Mouse (Mus musculus): ENCODE data around the gene Atg2a. TPM values are rescaled to one million over a fixed set of nuclear protein-coding genes. Genes with fewer than 3 reads are reported as not detected.

Gene Atg2a
- total and polyA plus RNA-seq, 3 experiments = 2.8 to 13.9 (median 9.5) TPM

DNA sequence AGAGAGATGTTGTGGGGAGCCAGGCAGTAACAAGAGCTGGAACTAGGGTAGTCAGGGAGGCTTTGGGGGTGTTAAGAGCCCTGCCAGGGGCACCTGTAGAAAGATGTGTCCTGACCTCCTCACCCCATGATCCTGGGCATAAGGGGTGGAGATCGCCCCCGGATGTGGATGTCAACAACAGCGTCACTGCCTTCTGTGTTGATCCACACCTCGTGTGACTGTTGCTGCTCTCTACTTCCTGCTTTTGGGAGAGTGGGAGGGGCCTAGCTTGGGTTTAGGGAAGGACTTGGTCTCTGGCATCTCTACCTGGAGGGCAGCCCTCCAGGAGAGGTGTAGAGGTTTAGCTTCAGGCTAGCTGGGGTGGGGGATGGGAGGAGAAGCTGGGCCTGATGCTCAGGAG lies 813 bp downstream of the Atg2a start (continued):
- peak; percentile 95 for TF ChIP-seq MAX (IDR thresholded peaks at IDR 0.05; ENCODE audit: low read length)

DNA sequence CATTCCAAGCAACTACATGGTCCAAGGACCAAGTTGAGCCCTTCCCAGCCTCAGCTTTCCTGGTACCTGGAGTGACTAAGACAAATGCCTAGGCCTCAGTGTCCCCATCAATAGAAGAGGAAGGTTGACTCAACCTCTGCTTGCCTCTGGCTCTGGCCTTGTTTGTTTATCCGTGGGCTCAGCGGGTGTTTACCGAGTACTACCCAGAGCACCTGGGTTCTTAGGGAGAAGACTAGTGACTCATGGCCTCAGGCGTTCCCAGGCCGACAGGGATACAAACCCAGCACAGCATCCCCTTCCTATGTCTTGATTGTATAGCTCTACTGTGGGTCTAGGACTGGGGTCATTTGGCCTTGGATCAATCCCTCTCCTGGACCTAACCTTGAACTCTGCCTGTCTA lies 1.8 kb downstream of the Atg2a start:
- dilution Hi-C loops (cut with MboI; ENCODE audit: extremely low pct_ligation_motif_present, extremely low pct_unique_long_range_greater_than_20kb, low sequenced_read_pairs) = no loop called here
- peaks cover 35 to 49% of the 10 kb centered on the region in 2 experiments for H3K36me3 ChIP-seq (replicated peaks in 1 of 2; ENCODE audit: control insufficient read depth in 1 of 2, insufficient read depth in 1 of 2, low read length in 1 of 2)
- in situ Hi-C loops (cut with MboI; ENCODE audit: low pct_ligation_motif_present, low pct_unique_long_range_greater_than_20kb, low sequenced_read_pairs) = no loop called here

GRCm38 (mm10) chr19:6245806-6246205 lies 4.3 kb downstream of the Atg2a start:
- DNase-seq (ENCODE audit: extremely low read depth) = no peak
- Histone ChIP-seq H3K9me3 (replicated peaks; ENCODE audit: low read length) (no peaks in the 10 kb centered on the region), H3K4me1 (ENCODE audit: control insufficient read depth in 1 of 2, insufficient read depth in 2 of 2) (peaks cover 3 to 13% of the 10 kb centered on the region in 2 experiments; a peak in 3 of 4 replicates), H3K4me2 (ENCODE audit: insufficient read depth, low read depth, poor library complexity, severe bottlenecking) (no peak overlapping the region), H3K4me3 (replicated peaks in 1 of 3; ENCODE audit: low read depth in 2 of 3, low read length in 2 of 3, poor library complexity in 1 of 3) (no peak overlapping the region), H3K79me2 (replicated peaks; ENCODE audit: control insufficient read depth, extremely low read depth, insufficient read depth, poor library complexity, severe bottlenecking) (peaks cover 10% of the 10 kb centered on the region; the same call in 1 of the 2 replicates), H3K27me3 (replicated peaks) (no peaks in the 10 kb centered on the region), H3K9ac (ENCODE audit: insufficient read depth, low read depth) (no peak overlapping the region), H3K27ac (ENCODE audit: insufficient read depth, low read depth) (no peak overlapping the region), H3K36me3 (replicated peaks in 1 of 2; ENCODE audit: control insufficient read depth in 1 of 2, insufficient read depth in 1 of 2, low read length in 1 of 2) (peaks cover 58 to 68% of the 10 kb centered on the region in 2 experiments)
- TF ChIP-seq TCF12 (IDR thresholded peaks at IDR 0.05; ENCODE audit: low read depth, low read length) (no peak), NELFE (IDR thresholded peaks at IDR 0.05; ENCODE audit: low read depth, low read length) (no peak), KAT2A (IDR thresholded peaks at IDR 0.05; ENCODE audit: insufficient replicate concordance, low read length) (no peak), ELF1 (IDR thresholded peaks at IDR 0.05; ENCODE audit: low read depth, low read length) (no peak), MEF2A (IDR thresholded peaks at IDR 0.05; ENCODE audit: borderline replicate concordance, low read depth, low read length) (no peak), JUND (conservative IDR thresholded peaks at IDR 0.05; ENCODE audit: low read depth, low read length) (no peak), PAX5 (IDR thresholded peaks at IDR 0.05; ENCODE audit: low read length) (no peak), ZKSCAN1 (IDR thresholded peaks at IDR 0.05; ENCODE audit: borderline replicate concordance, low read depth, low read length) (no peak), UBTF (IDR thresholded peaks at IDR 0.05; ENCODE audit: low read depth, low read length) (no peak), JUN (IDR thresholded peaks at IDR 0.05; ENCODE audit: insufficient read depth, low read depth, low read length) (no peak), BHLHE40 (IDR thresholded peaks at IDR 0.05; ENCODE audit: low read depth, low read length) (no peak), ZC3H11A (IDR thresholded peaks at IDR 0.05; ENCODE audit: low read depth, low read length) (no peak), SMC3 (IDR thresholded peaks at IDR 0.05; ENCODE audit: low read depth, low read length) (no peak), CHD2 (IDR thresholded peaks at IDR 0.05; ENCODE audit: low read length) (no peak), IRF4 (IDR thresholded peaks at IDR 0.05; ENCODE audit: low read depth, low read length) (no peak), MXI1 (IDR thresholded peaks at IDR 0.05; ENCODE audit: low read depth, low read length) (no peak), USF2 (conservative IDR thresholded peaks at IDR 0.05; ENCODE audit: low read depth, low read length) (no peak), GABPA (IDR thresholded peaks at IDR 0.05; ENCODE audit: insufficient replicate concordance, low read depth, low read length) (no peak), USF1 (IDR thresholded peaks at IDR 0.05; ENCODE audit: low read depth, low read length) (no peak)
- dilution Hi-C loops (cut with MboI; ENCODE audit: extremely low pct_ligation_motif_present, extremely low pct_unique_long_range_greater_than_20kb, low sequenced_read_pairs) (no loop called here), in situ Hi-C loops (cut with MboI; ENCODE audit: low pct_ligation_motif_present, low pct_unique_long_range_greater_than_20kb, low sequenced_read_pairs) (no loop called here)

More for the DNA sequence above, 1.8 kb downstream of the Atg2a start:
- H3K79me2 ChIP-seq (replicated peaks; ENCODE audit: control insufficient read depth, extremely low read depth, insufficient read depth, poor library complexity, severe bottlenecking) = peaks cover 10% of the 10 kb centered on the region; the same call in 1 of the 2 replicates
- no peak overlapping the region for H3K9ac ChIP-seq (ENCODE audit: insufficient read depth, low read depth)
- no peak for TF ChIP-seq PAX5 (IDR thresholded peaks at IDR 0.05; ENCODE audit: low read length)
- TF ChIP-seq SMC3 (IDR thresholded peaks at IDR 0.05; ENCODE audit: low read depth, low read length) = no peak
- TF ChIP-seq TBP (conservative IDR thresholded peaks at IDR 0.05; ENCODE audit: low read depth, low read length) = no peak
- no peaks in the 10 kb centered on the region for H3K27me3 ChIP-seq (replicated peaks)
- peaks cover 0 to 15% of the 10 kb centered on the region in 2 experiments; a peak in 3 of 4 replicates for H3K4me1 ChIP-seq (ENCODE audit: control insufficient read depth in 1 of 2, insufficient read depth in 2 of 2)
- H3K27ac ChIP-seq (ENCODE audit: insufficient read depth, low read depth) = no peak overlapping the region
- no peak for DNase-seq (ENCODE audit: extremely low read depth)
- H3K4me3 ChIP-seq (replicated peaks in 1 of 3; ENCODE audit: low read depth in 2 of 3, low read length in 2 of 3, poor library complexity in 1 of 3) = no peak overlapping the region
- H3K9me3 ChIP-seq (replicated peaks; ENCODE audit: low read length) = no peaks in the 10 kb centered on the region
- 0 out of 2 replicates have a peak overlapping the region, but pooled peaks have one; percentile 83 for H3K4me2 ChIP-seq (ENCODE audit: insufficient read depth, low read depth, poor library complexity, severe bottlenecking)
